Mouse (Mus musculus) forebrain, postnatal 0 days (tissue): ENCODE results near the gene Paqr4. TPM values are rescaled to one million over a fixed set of nuclear protein-coding genes. Genes with fewer than 3 reads are reported as not detected.

Experiments
- ATAC-seq: fragments of 200-750 bp; cut with Nextera tagmentation; 2 replicates; pipeline ENCODE4 v1.8.0; 2017; ENCODE audit warnings: mild to moderate bottlenecking, moderate library complexity
- DNase-seq: peaks from one replicate; pipeline ENCODE4 v3.0.0-alpha.2; 2015
- H3K27ac ChIP-seq: fragments of 300-500 bp; sonication (generic); 2 replicates; pipeline ENCODE4 v1.5.1; 2014; ENCODE audit warnings: low read depth, mild to moderate bottlenecking, antibody characterized with exemption, low read length, moderate library complexity, mixed read lengths
- H3K27me3 ChIP-seq: fragments of 300-500 bp; sonication (generic); 2 replicates; pipeline ENCODE4 v1.6.1; 2014; ENCODE audit warnings: mild to moderate bottlenecking, low read length, mixed read lengths; ENCODE audit not compliant: insufficient read depth
- H3K36me3 ChIP-seq: fragments of 300-500 bp; sonication (generic); 2 replicates; pipeline ENCODE4 v1.6.1; 2014; ENCODE audit warnings: mild to moderate bottlenecking, moderate library complexity; ENCODE audit not compliant: insufficient read depth
- H3K4me1 ChIP-seq: fragments of 300-500 bp; sonication (generic); 2 replicates; pipeline ENCODE4 v1.6.1; 2014; ENCODE audit warnings: antibody characterized with exemption; ENCODE audit not compliant: insufficient read depth
- H3K4me2 ChIP-seq: fragments of 300-500 bp; sonication (generic); 2 replicates; pipeline ENCODE4 v1.6.1; 2014; ENCODE audit warnings: low read depth, mild to moderate bottlenecking, moderate library complexity
- H3K4me3 ChIP-seq: fragments of 300-500 bp; sonication (generic); 2 replicates; pipeline ENCODE4 v1.5.1; 2014; ENCODE audit warnings: low read depth, low read length, mixed read lengths
- H3K9ac ChIP-seq: fragments of 300-500 bp; sonication (generic); 2 replicates; pipeline ENCODE4 v1.6.1; 2014; ENCODE audit warnings: mild to moderate bottlenecking
- H3K9me3 ChIP-seq: fragments of 300-500 bp; sonication (generic); 2 replicates; pipeline ENCODE4 v1.6.1; 2016; ENCODE audit warnings: low read length
- CTCF ChIP-seq: sonication (generic); IDR thresholded peaks from 2 replicates; pipeline ENCODE4 v1.5.1; 2016; ENCODE audit warnings: antibody characterized with exemption, control low read depth, low read depth
- WGBS: fragments of 180-500 bp; shearing (Covaris S2); extraction: QIAGEN DNeasy Blood & Tissue Kit; methylation state at CpG from one replicate; pipeline ENCODE4 v1.1.7; 2014; 5-methylcytosine and 5-hydroxymethylcytosine counted together
- polyA plus RNA-seq: library from polyadenylated mRNA; unstranded; fragments of >200 nt; fragmentation: Nextera tagmentation; extraction: Ambion mirVana; gene quantifications from 2 replicates; pipeline ENCODE4 v1.2.1, GENCODE M21; 2015
- total RNA-seq: library from RNA; depleted of rRNA; stranded (reverse); fragments of >200 nt; gene quantifications from 2 replicates; pipeline ENCODE4 v1.2.3, GENCODE M21; 2014

Gene Paqr4
- total and polyA plus RNA-seq, 2 experiments from 2014 or later = 51.9 to 56.9 TPM

- no peaks in the 10 kb centered on the region for H3K27me3 ChIP-seq
- DNase-seq (peak; percentile 67), ATAC-seq (peak; percentile 81)
- H3K27ac ChIP-seq = peak overlapping the region; percentile 50; the same call in 1 of the 2 replicates
- peak overlapping the region; percentile 95 for H3K4me2 ChIP-seq
- H3K4me3 ChIP-seq = peak overlapping the region; percentile 80
- H3K9me3 ChIP-seq = no peaks in the 10 kb centered on the region
- H3K36me3 ChIP-seq = no peaks in the 10 kb centered on the region
- no peaks in the 10 kb centered on the region for H3K4me1 ChIP-seq
- TF ChIP-seq CTCF = peak; percentile 39
- H3K9ac ChIP-seq = peak overlapping the region; percentile 64
- WGBS = 6% methylated on average over 20 of the region's 20 CpGs
These were observed 13.9 kb downstream of the Paqr4 start for GRCm38 (mm10) chr17:23726758-23727142.

GRCm38 (mm10) chr17:23725999-23726757 is 14.5 kb downstream of the Paqr4 start, which contains the start of gene Pkmyt1:
Pkmyt1 (plus strand) TSS chr17:23726336.
- peak within 1 kb of the TSS; percentile 50; the same call in 1 of the 2 replicates for H3K27ac ChIP-seq
- no peak; the same call in 1 of the 2 replicates for TF ChIP-seq CTCF
- ATAC-seq = peak; percentile 98
- no peaks in the 10 kb centered on the region for H3K36me3 ChIP-seq
- 2% methylated on average over 67 of the region's 73 CpGs for WGBS
- H3K27me3 ChIP-seq = no peaks in the 10 kb centered on the region
- peak within 1 kb of the TSS; percentile 95 for H3K4me2 ChIP-seq
- H3K4me3 ChIP-seq = peak within 1 kb of the TSS; percentile 80
- no peaks in the 10 kb centered on the region for H3K9me3 ChIP-seq
- no peaks in the 10 kb centered on the region for H3K4me1 ChIP-seq
- DNase-seq = peak; percentile 97
- H3K9ac ChIP-seq = peak within 1 kb of the TSS; percentile 64

- Histone ChIP-seq H3K36me3 (no peaks in the 10 kb centered on the region), H3K4me3 (peak overlapping the region; percentile 80), H3K4me2 (peak overlapping the region; percentile 95), H3K27ac (0 out of 2 replicates have a peak overlapping the region, but pooled peaks have one; percentile 24), H3K9me3 (no peaks in the 10 kb centered on the region), H3K27me3 (no peaks in the 10 kb centered on the region), H3K9ac (peak overlapping the region; percentile 64), H3K4me1 (no peaks in the 10 kb centered on the region)
- no peak for ATAC-seq
- no peak for DNase-seq
- WGBS = 65% methylated on average over 4 of the region's 4 CpGs
- no peak for TF ChIP-seq CTCF
These were observed 15.2 kb downstream of the Paqr4 start for GRCm38 (mm10) chr17:23725477-23725876.

GRCm38 (mm10) chr17:23722376-23723125 is 18.1 kb downstream of the Paqr4 start, which contains the start of gene 1520401A03Rik:
1520401A03Rik (minus strand) TSS chr17:23722783.
- Histone ChIP-seq H3K4me3 (no peak within 1 kb of the TSS), H3K9ac (no peak within 1 kb of the TSS), H3K4me1 (no peaks in the 10 kb centered on the region), H3K27me3 (no peaks in the 10 kb centered on the region), H3K4me2 (no peak within 1 kb of the TSS), H3K27ac (no peak within 1 kb of the TSS), H3K9me3 (no peaks in the 10 kb centered on the region), H3K36me3 (no peaks in the 10 kb centered on the region)
- DNase-seq (no peak), ATAC-seq (no peak)
- WGBS = 80% methylated on average over 7 of the region's 7 CpGs
- TF ChIP-seq CTCF = no peak

- no peaks in the 10 kb centered on the region for H3K4me1 ChIP-seq
- no peak for ATAC-seq
These were observed 18.8 kb downstream of the Paqr4 start for GRCm38 (mm10) chr17:23721886-23722285.

GRCm38 (mm10) chr17:23719455-23719854 is 21.2 kb downstream of the Paqr4 start:
- no peaks in the 10 kb centered on the region for H3K9me3 ChIP-seq
- H3K9ac ChIP-seq = no peak overlapping the region

More at GRCm38 (mm10) chr17:23721886-23722285, 18.8 kb downstream of the Paqr4 start:
- Histone ChIP-seq H3K27me3 (no peaks in the 10 kb centered on the region), H3K9ac (no peak overlapping the region), H3K36me3 (no peaks in the 10 kb centered on the region), H3K9me3 (no peaks in the 10 kb centered on the region), H3K4me3 (no peak overlapping the region), H3K27ac (no peak overlapping the region), H3K4me2 (no peak overlapping the region)
- TF ChIP-seq CTCF = no peak
- no peak for DNase-seq
- 90% methylated on average over 2 of the region's 2 CpGs for WGBS

More at GRCm38 (mm10) chr17:23719455-23719854, 21.2 kb downstream of the Paqr4 start:
- DNase-seq (no peak), ATAC-seq (no peak)
- Histone ChIP-seq H3K36me3 (no peaks in the 10 kb centered on the region), H3K4me3 (no peak overlapping the region), H3K27me3 (no peaks in the 10 kb centered on the region), H3K4me2 (no peak overlapping the region), H3K27ac (no peak overlapping the region), H3K4me1 (no peaks in the 10 kb centered on the region)
- TF ChIP-seq CTCF = no peak
- 39% methylated on average over 1 of the region's 1 CpGs for WGBS
